Mouse (Mus musculus): ENCODE measurements around the gene Fmnl2. TPM values are rescaled to one million over a fixed set of nuclear protein-coding genes. Genes with fewer than 3 reads are reported as not detected.

Gene Fmnl2
- polyA plus RNA-seq, 1 experiment from 2014 or later, result 1.0 TPM

- no peak overlapping the region for H3K4me3 ChIP-seq (ENCODE audit: low read length)
- 22% methylated on average over 6 of the region's 6 CpGs for WGBS
- peak; percentile 37; the same call in 1 of the 2 replicates for ATAC-seq (replicated peaks; ENCODE audit: extremely low read depth, insufficient read depth, low FRiP score)
- H3K9ac ChIP-seq (ENCODE audit: low read length), result no peak overlapping the region
- H3K4me2 ChIP-seq (ENCODE audit: low read depth, low read length), result no peak overlapping the region
- H3K9me3 ChIP-seq (replicated peaks; ENCODE audit: control insufficient read depth, low read length), result no peaks in the 10 kb centered on the region
- H3K27ac ChIP-seq (ENCODE audit: low read length), result 0 out of 2 replicates have a peak overlapping the region, but pooled peaks have one; percentile 12
- H3K4me1 ChIP-seq (ENCODE audit: control insufficient read depth, insufficient read depth, low read length), result peaks cover 13% of the 10 kb centered on the region
- no peaks in the 10 kb centered on the region for H3K36me3 ChIP-seq (ENCODE audit: control insufficient read depth, insufficient read depth)
- no peaks in the 10 kb centered on the region for H3K27me3 ChIP-seq (ENCODE audit: control insufficient read depth, insufficient read depth, low read length)
Observed at GRCm38 (mm10) chr2:52938351-52939074, 80.9 kb downstream of the Fmnl2 start.

GRCm38 (mm10) chr2:52943644-52944423 is 86.2 kb downstream of the Fmnl2 start:
- H3K27me3 ChIP-seq (ENCODE audit: control insufficient read depth, insufficient read depth, low read length), result no peaks in the 10 kb centered on the region
- H3K9ac ChIP-seq (ENCODE audit: low read length), result no peak overlapping the region
- H3K9me3 ChIP-seq (replicated peaks; ENCODE audit: control insufficient read depth, low read length), result no peaks in the 10 kb centered on the region
- peaks cover 5% of the 10 kb centered on the region for H3K4me1 ChIP-seq (ENCODE audit: control insufficient read depth, insufficient read depth, low read length)
- no peak overlapping the region for H3K4me3 ChIP-seq (ENCODE audit: low read length)
- H3K36me3 ChIP-seq (ENCODE audit: control insufficient read depth, insufficient read depth), result no peaks in the 10 kb centered on the region
- no peak for ATAC-seq (replicated peaks; ENCODE audit: extremely low read depth, insufficient read depth, low FRiP score)
- no peak overlapping the region for H3K27ac ChIP-seq (ENCODE audit: low read length)
- WGBS, result 66% methylated on average over 9 of the region's 9 CpGs
- H3K4me2 ChIP-seq (ENCODE audit: low read depth, low read length), result no peak overlapping the region

DNA sequence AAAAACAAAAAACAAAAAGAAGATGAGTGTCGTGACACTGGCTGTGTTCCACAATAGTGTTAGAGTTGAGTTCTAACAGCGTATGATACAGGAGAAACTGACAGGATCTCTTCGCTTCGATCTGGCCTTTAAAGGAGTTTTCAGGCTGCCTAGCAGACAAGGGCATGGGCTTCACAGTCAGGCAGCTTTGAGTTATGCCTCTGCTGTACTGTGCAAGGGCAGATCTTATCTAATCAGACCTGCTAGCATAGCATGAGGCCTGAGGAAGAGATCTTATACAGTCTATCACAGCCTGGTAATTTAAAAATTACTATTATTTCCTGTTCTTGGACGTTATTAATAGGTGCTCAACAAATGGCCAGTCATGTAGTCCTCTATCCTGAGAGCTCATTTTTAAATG is 86.9 kb downstream of the Fmnl2 start:
- H3K27ac ChIP-seq (ENCODE audit: low read length), result no peak overlapping the region
- H3K4me1 ChIP-seq (ENCODE audit: control insufficient read depth, insufficient read depth, low read length), result 0 out of 2 replicates have a peak, but pooled peaks cover 3% of the 10 kb centered on the region
- no peak for ATAC-seq (replicated peaks; ENCODE audit: extremely low read depth, insufficient read depth, low FRiP score)
- H3K4me2 ChIP-seq (ENCODE audit: low read depth, low read length), result no peak overlapping the region
- H3K36me3 ChIP-seq (ENCODE audit: control insufficient read depth, insufficient read depth), result no peaks in the 10 kb centered on the region
- no peaks in the 10 kb centered on the region for H3K27me3 ChIP-seq (ENCODE audit: control insufficient read depth, insufficient read depth, low read length)
- 74% methylated on average over 5 of the region's 5 CpGs for WGBS
- no peak overlapping the region for H3K9ac ChIP-seq (ENCODE audit: low read length)
- no peak overlapping the region for H3K4me3 ChIP-seq (ENCODE audit: low read length)
- H3K9me3 ChIP-seq (replicated peaks; ENCODE audit: control insufficient read depth, low read length), result no peaks in the 10 kb centered on the region

DNA sequence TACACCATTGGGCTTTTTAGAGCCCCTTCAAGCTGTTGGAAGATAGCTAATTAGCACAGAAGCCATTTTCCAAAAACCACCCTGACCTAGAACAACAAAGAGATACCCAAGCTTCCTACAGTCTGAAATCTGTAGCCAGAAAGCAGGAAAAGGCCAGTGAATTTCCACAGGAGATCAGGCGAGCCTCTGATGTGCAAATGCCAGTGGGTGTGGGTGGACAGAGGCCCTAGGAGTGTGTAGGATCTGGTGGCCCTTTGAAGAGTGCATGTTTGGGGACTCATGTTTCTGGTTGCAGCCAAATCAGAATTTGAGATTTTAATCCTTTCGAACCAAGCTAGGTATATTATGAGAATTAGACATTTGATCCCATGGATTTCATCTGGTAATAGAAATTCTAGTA is 88.4 kb downstream of the Fmnl2 start:
- Histone ChIP-seq H3K27ac (ENCODE audit: low read length) (no peak overlapping the region), H3K4me1 (ENCODE audit: control insufficient read depth, insufficient read depth, low read length) (0 out of 2 replicates have a peak, but pooled peaks cover 3% of the 10 kb centered on the region), H3K4me2 (ENCODE audit: low read depth, low read length) (no peak overlapping the region), H3K4me3 (ENCODE audit: low read length) (no peak overlapping the region), H3K36me3 (ENCODE audit: control insufficient read depth, insufficient read depth) (no peaks in the 10 kb centered on the region), H3K27me3 (ENCODE audit: control insufficient read depth, insufficient read depth, low read length) (no peaks in the 10 kb centered on the region), H3K9me3 (replicated peaks; ENCODE audit: control insufficient read depth, low read length) (no peaks in the 10 kb centered on the region), H3K9ac (ENCODE audit: low read length) (no peak overlapping the region)
- no peak for ATAC-seq (replicated peaks; ENCODE audit: extremely low read depth, insufficient read depth, low FRiP score)
- WGBS, result 74% methylated on average over 2 of the region's 2 CpGs

- Histone ChIP-seq H3K4me2 (ENCODE audit: low read depth, low read length) (no peak overlapping the region), H3K27ac (ENCODE audit: low read length) (no peak overlapping the region), H3K27me3 (ENCODE audit: control insufficient read depth, insufficient read depth, low read length) (no peaks in the 10 kb centered on the region), H3K4me1 (ENCODE audit: control insufficient read depth, insufficient read depth, low read length) (0 out of 2 replicates have a peak, but pooled peaks cover 3% of the 10 kb centered on the region), H3K4me3 (ENCODE audit: low read length) (no peak overlapping the region), H3K36me3 (ENCODE audit: control insufficient read depth, insufficient read depth) (no peaks in the 10 kb centered on the region), H3K9me3 (replicated peaks; ENCODE audit: control insufficient read depth, low read length) (no peaks in the 10 kb centered on the region), H3K9ac (ENCODE audit: low read length) (no peak overlapping the region)
- ATAC-seq (replicated peaks; ENCODE audit: extremely low read depth, insufficient read depth, low FRiP score), result no peak
- WGBS, result 74% methylated on average over 11 of the region's 11 CpGs
Observed at GRCm38 (mm10) chr2:52946524-52947186, 89.0 kb downstream of the Fmnl2 start.

DNA sequence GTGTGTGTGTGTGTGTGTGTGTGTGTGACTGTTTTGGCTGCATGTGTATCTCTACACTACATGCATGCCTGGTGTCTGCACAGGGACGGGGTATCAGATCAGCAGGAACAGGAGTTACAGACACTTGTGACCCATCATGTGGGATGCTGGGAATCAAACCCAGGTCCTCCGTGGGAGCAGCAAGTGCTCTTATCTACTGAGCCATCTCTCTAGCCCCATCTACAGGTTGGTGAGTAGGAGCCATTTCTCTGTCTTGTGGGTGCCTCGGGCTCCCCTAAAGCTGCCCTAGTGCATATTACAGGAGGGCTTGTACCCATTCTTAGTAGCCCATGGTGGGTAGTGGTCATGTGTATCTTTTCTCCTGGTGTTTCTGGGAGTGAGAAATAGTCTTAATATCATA is 90.7 kb downstream of the Fmnl2 start:
- no peak for ATAC-seq (replicated peaks; ENCODE audit: extremely low read depth, insufficient read depth, low FRiP score)
- 0 out of 2 replicates have a peak, but pooled peaks cover 3% of the 10 kb centered on the region for H3K4me1 ChIP-seq (ENCODE audit: control insufficient read depth, insufficient read depth, low read length)
- H3K36me3 ChIP-seq (ENCODE audit: control insufficient read depth, insufficient read depth), result no peaks in the 10 kb centered on the region
- H3K27me3 ChIP-seq (ENCODE audit: control insufficient read depth, insufficient read depth, low read length), result no peaks in the 10 kb centered on the region
- no peak overlapping the region for H3K27ac ChIP-seq (ENCODE audit: low read length)
- no peak overlapping the region for H3K9ac ChIP-seq (ENCODE audit: low read length)
- H3K9me3 ChIP-seq (replicated peaks; ENCODE audit: control insufficient read depth, low read length), result no peaks in the 10 kb centered on the region
- H3K4me2 ChIP-seq (ENCODE audit: low read depth, low read length), result no peak overlapping the region
- WGBS, result 82% methylated on average over 3 of the region's 3 CpGs
- H3K4me3 ChIP-seq (ENCODE audit: low read length), result no peak overlapping the region

- Histone ChIP-seq H3K9me3 (replicated peaks; ENCODE audit: control insufficient read depth, low read length) (no peaks in the 10 kb centered on the region), H3K9ac (ENCODE audit: low read length) (no peak overlapping the region), H3K4me3 (ENCODE audit: low read length) (no peak overlapping the region), H3K4me2 (ENCODE audit: low read depth, low read length) (no peak overlapping the region), H3K27ac (ENCODE audit: low read length) (no peak overlapping the region), H3K36me3 (ENCODE audit: control insufficient read depth, insufficient read depth) (no peaks in the 10 kb centered on the region), H3K4me1 (ENCODE audit: control insufficient read depth, insufficient read depth, low read length) (no peaks in the 10 kb centered on the region), H3K27me3 (ENCODE audit: control insufficient read depth, insufficient read depth, low read length) (no peaks in the 10 kb centered on the region)
- no peak for ATAC-seq (replicated peaks; ENCODE audit: extremely low read depth, insufficient read depth, low FRiP score)
- 91% methylated on average over 4 of the region's 4 CpGs for WGBS
Observed at GRCm38 (mm10) chr2:52949556-52949955, 91.9 kb downstream of the Fmnl2 start.

DNA sequence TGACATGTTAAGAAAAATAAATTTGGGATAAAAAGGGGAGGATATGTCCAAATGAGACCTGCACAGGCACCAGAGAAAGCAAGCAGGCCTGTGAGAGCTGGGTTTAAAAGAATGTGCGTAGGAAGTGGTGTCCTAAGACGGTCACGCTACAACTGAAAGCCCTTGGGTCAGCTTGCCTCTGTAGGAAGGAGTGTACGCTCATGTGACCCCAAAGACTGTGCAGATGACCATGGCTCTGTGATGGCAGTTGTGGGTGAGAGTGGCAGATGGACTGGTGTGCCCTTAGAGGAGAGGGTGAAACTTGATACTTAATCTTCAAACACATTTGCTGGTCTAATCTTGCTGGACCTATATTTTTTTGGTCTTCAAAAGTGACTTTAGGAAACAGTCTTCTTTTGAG is 92.6 kb downstream of the Fmnl2 start:
- WGBS, result 79% methylated on average over 4 of the region's 4 CpGs
- Histone ChIP-seq H3K9ac (ENCODE audit: low read length) (no peak overlapping the region), H3K27ac (ENCODE audit: low read length) (no peak overlapping the region), H3K9me3 (replicated peaks; ENCODE audit: control insufficient read depth, low read length) (no peaks in the 10 kb centered on the region), H3K36me3 (ENCODE audit: control insufficient read depth, insufficient read depth) (no peaks in the 10 kb centered on the region), H3K4me1 (ENCODE audit: control insufficient read depth, insufficient read depth, low read length) (no peaks in the 10 kb centered on the region), H3K4me3 (ENCODE audit: low read length) (no peak overlapping the region), H3K27me3 (ENCODE audit: control insufficient read depth, insufficient read depth, low read length) (no peaks in the 10 kb centered on the region), H3K4me2 (ENCODE audit: low read depth, low read length) (no peak overlapping the region)
- no peak for ATAC-seq (replicated peaks; ENCODE audit: extremely low read depth, insufficient read depth, low FRiP score)
